Mouse (Mus musculus): Measurements from ENCODE around the gene Cul4a.

- TF ChIP-seq CTCF (IDR thresholded peaks at IDR 0.05; ENCODE audit: low read depth, low read length) (no peak), POLR2AphosphoS5 (IDR thresholded peaks at IDR 0.05; ENCODE audit: insufficient replicate concordance, low read depth, low read length) (no peak; the same call in 1 of the 2 replicates), TAL1 (conservative IDR thresholded peaks at IDR 0.05; ENCODE audit: low read depth, low read length) (no peak), GATA1 (IDR thresholded peaks at IDR 0.05; ENCODE audit: borderline replicate concordance, low read length) (no peak)
Measured at GRCm38 (mm10) chr8:13104691-13105086, 732 bp upstream of the Cul4a start.

Measured in G1E (cell line).